Mouse (Mus musculus): ENCODE measurements around the gene Lpcat3.

- TF ChIP-seq CTCF (IDR thresholded peaks at IDR 0.05; ENCODE audit: low read depth, low read length): no peak
- no peak for TF ChIP-seq TAL1 (conservative IDR thresholded peaks at IDR 0.05; ENCODE audit: low read depth, low read length)
- no peak for TF ChIP-seq GATA1 (IDR thresholded peaks at IDR 0.05; ENCODE audit: borderline replicate concordance, low read length)
- TF ChIP-seq GATA2 (IDR thresholded peaks at IDR 0.05; ENCODE audit: borderline replicate concordance, low read depth, low read length): no peak
- peak; percentile 19; the same call in 1 of the 2 replicates for TF ChIP-seq POLR2AphosphoS5 (IDR thresholded peaks at IDR 0.05; ENCODE audit: insufficient replicate concordance, low read depth, low read length)
Observed at GRCm38 (mm10) chr6:124716864-124717490, 54.1 kb downstream of the Lpcat3 start.
